Mouse (Mus musculus): ENCODE measurements around the gene Ern1. TPM values are rescaled to one million over a fixed set of nuclear protein-coding genes. Genes with fewer than 3 reads are reported as not detected.

Gene Ern1
- total RNA-seq, 1 experiment: 7.4 TPM

DNA sequence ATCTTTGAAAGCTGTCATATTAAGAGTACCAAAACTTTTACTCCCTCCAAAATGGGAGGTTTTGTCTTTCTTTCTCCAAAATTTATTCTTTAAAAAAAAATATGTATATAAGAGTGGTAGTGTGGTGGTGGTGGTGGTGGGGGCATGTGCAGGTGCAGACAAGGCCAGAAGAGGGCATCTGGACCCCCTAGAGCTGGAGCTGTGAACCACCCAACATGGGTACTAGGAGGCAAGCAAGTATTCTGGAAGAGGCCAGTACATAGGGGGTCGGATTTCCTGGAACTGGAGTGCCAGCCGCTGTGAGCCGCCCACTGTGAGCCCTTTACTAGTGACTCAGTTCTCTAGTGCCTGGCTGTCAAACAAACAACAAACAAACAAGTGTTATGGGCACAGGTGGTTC lies 34.9 kb upstream of the Ern1 start:
- Histone ChIP-seq H3K9me3 (ENCODE audit: control insufficient read depth, insufficient read depth, low read depth, low read length) (no peaks in the 10 kb centered on the region), H3K36me3 (ENCODE audit: control insufficient read depth, insufficient read depth, low read length, poor library complexity, severe bottlenecking) (peaks cover 2% of the 10 kb centered on the region; the same call in 1 of the 2 replicates), H3K4me3 (ENCODE audit: insufficient read depth in 1 of 2, low read depth in 1 of 2, low read length in 2 of 2, poor library complexity in 1 of 2, severe bottlenecking in 1 of 2) (no peak overlapping the region), H3K4me1 (ENCODE audit: control insufficient read depth in 2 of 2, insufficient read depth in 2 of 2, low read length in 2 of 2, poor library complexity in 1 of 2) (peaks cover 0 to 18% of the 10 kb centered on the region in 2 experiments; a peak in 2 of 4 replicates), H3K27ac (ENCODE audit: insufficient read depth, low read depth, low read length, poor library complexity, severe bottlenecking) (no peak overlapping the region), H3K9ac (ENCODE audit: insufficient read depth, low read depth, low read length, poor library complexity, severe bottlenecking) (no peak overlapping the region)
- TF ChIP-seq HCFC1 (IDR thresholded peaks at IDR 0.05; ENCODE audit: borderline replicate concordance, insufficient read depth, low read length) (no peak), ZNF384 (IDR thresholded peaks at IDR 0.05; ENCODE audit: low read depth, low read length) (no peak), ZC3H11A (IDR thresholded peaks at IDR 0.05; ENCODE audit: borderline replicate concordance, low read depth, low read length) (no peak), MAFK (IDR thresholded peaks at IDR 0.05; ENCODE audit: insufficient read depth, low read depth, low read length) (no peak), CHD2 (IDR thresholded peaks at IDR 0.05; ENCODE audit: low read depth, low read length) (no peak)
- in situ Hi-C loops (cut with MboI; ENCODE audit: low sequenced_read_pairs in 2 of 2, unreplicated experiment in 2 of 2): loop anchor here in 1 of 2 experiments (25.0 kb wide), 1 partner anchor 215 kb away; no protein-coding TSS in a partner anchor
- DNase-seq (ENCODE audit: low read depth, low spot score): no peak

DNA sequence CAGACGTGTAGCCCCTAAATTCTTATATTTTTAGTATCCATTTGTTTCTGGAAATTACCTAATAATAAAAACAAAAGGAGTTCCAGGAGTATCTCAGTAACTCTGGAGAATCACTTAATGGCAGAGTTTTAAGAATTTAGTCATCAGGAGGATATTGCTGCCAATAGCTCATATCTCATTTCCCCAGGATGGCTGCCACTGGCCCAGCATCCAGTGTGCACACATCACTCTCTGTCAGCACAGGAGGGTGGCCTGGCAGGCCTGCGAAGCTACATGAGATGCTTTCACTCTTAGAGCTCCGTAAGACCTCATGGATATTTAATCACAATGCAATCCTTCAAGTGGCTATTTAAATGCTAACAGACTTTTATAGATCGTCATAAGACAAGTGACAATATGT lies 34.0 kb upstream of the Ern1 start:
- Histone ChIP-seq H3K4me3 (ENCODE audit: insufficient read depth in 1 of 2, low read depth in 1 of 2, low read length in 2 of 2, poor library complexity in 1 of 2, severe bottlenecking in 1 of 2) (no peak overlapping the region), H3K36me3 (ENCODE audit: control insufficient read depth, insufficient read depth, low read length, poor library complexity, severe bottlenecking) (peaks cover 2% of the 10 kb centered on the region; the same call in 1 of the 2 replicates), H3K4me1 (ENCODE audit: control insufficient read depth in 2 of 2, insufficient read depth in 2 of 2, low read length in 2 of 2, poor library complexity in 1 of 2) (peaks cover 0 to 25% of the 10 kb centered on the region in 2 experiments; a peak in 2 of 4 replicates), H3K27ac (ENCODE audit: insufficient read depth, low read depth, low read length, poor library complexity, severe bottlenecking) (no peak overlapping the region), H3K9me3 (ENCODE audit: control insufficient read depth, insufficient read depth, low read depth, low read length) (no peaks in the 10 kb centered on the region), H3K9ac (ENCODE audit: insufficient read depth, low read depth, low read length, poor library complexity, severe bottlenecking) (no peak overlapping the region)
- TF ChIP-seq ZNF384 (IDR thresholded peaks at IDR 0.05; ENCODE audit: low read depth, low read length): no peak
- TF ChIP-seq HCFC1 (IDR thresholded peaks at IDR 0.05; ENCODE audit: borderline replicate concordance, insufficient read depth, low read length): no peak
- TF ChIP-seq MAFK (IDR thresholded peaks at IDR 0.05; ENCODE audit: insufficient read depth, low read depth, low read length): no peak
- no peak for TF ChIP-seq ZC3H11A (IDR thresholded peaks at IDR 0.05; ENCODE audit: borderline replicate concordance, low read depth, low read length)
- no peak for TF ChIP-seq CHD2 (IDR thresholded peaks at IDR 0.05; ENCODE audit: low read depth, low read length)
- in situ Hi-C loops (cut with MboI; ENCODE audit: low sequenced_read_pairs in 2 of 2, unreplicated experiment in 2 of 2): loop anchor here in 1 of 2 experiments (25.0 kb wide), 1 partner anchor 216 kb away; no protein-coding TSS in a partner anchor
- no peak for DNase-seq (ENCODE audit: low read depth, low spot score)

DNA sequence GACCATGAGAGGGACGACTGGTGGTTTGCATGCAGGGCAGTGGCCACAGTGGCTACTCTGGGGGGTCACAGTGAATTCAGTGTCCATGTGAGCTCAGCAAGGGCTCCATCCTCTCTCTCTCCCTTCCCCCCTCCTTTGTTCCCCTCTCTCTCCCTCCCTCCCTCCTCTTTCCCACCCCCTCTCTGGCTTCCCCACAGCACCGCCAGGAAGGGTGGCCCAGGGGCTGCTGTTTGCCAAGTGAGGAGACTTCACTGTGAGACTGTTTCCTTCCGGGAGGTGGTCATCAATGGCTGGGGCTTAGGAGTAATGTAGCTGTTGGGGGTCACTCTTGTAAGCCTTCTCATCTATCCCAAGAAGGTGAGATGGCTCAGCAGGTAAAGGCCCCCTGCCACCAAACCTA lies 32.8 kb upstream of the Ern1 start:
- DNase-seq (ENCODE audit: low read depth, low spot score): no peak
- Histone ChIP-seq H3K9ac (ENCODE audit: insufficient read depth, low read depth, low read length, poor library complexity, severe bottlenecking) (no peak overlapping the region; the same call in 1 of the 2 replicates), H3K4me1 (ENCODE audit: control insufficient read depth in 2 of 2, insufficient read depth in 2 of 2, low read length in 2 of 2, poor library complexity in 1 of 2) (peaks cover 0 to 27% of the 10 kb centered on the region in 2 experiments; a peak in 2 of 4 replicates), H3K9me3 (ENCODE audit: control insufficient read depth, insufficient read depth, low read depth, low read length) (no peaks in the 10 kb centered on the region), H3K4me3 (ENCODE audit: insufficient read depth in 1 of 2, low read depth in 1 of 2, low read length in 2 of 2, poor library complexity in 1 of 2, severe bottlenecking in 1 of 2) (no peak overlapping the region), H3K36me3 (ENCODE audit: control insufficient read depth, insufficient read depth, low read length, poor library complexity, severe bottlenecking) (no peaks in the 10 kb centered on the region), H3K27ac (ENCODE audit: insufficient read depth, low read depth, low read length, poor library complexity, severe bottlenecking) (no peak overlapping the region)
- TF ChIP-seq MAFK (IDR thresholded peaks at IDR 0.05; ENCODE audit: insufficient read depth, low read depth, low read length) (no peak), HCFC1 (IDR thresholded peaks at IDR 0.05; ENCODE audit: borderline replicate concordance, insufficient read depth, low read length) (no peak), ZNF384 (IDR thresholded peaks at IDR 0.05; ENCODE audit: low read depth, low read length) (no peak), CHD2 (IDR thresholded peaks at IDR 0.05; ENCODE audit: low read depth, low read length) (no peak), ZC3H11A (IDR thresholded peaks at IDR 0.05; ENCODE audit: borderline replicate concordance, low read depth, low read length) (no peak)
- in situ Hi-C loops (cut with MboI; ENCODE audit: low sequenced_read_pairs in 2 of 2, unreplicated experiment in 2 of 2): loop anchor here in 1 of 2 experiments (25.0 kb wide), 1 partner anchor 217 kb away; no protein-coding TSS in a partner anchor

DNA sequence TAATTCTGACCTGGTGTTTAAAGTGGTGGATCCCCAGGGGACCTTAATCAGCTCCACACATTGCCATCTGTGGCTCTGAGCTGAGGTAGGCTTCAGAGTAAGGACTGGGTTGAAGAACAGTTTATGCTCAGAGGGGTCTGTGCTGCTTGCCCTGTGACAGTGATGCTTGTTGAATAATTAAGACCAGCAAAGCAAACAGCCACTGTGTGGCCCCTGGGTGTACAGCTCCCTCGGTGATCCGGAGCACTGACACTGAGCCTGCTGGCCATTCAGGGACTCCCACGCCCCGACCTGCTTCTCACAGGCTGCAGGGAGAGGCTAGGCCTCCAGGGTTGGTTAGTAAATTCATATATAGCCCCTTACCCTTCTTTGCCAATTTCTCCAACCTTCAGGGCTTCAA lies 31.9 kb upstream of the Ern1 start:
- no peak overlapping the region for H3K4me3 ChIP-seq (ENCODE audit: insufficient read depth in 1 of 2, low read depth in 1 of 2, low read length in 2 of 2, poor library complexity in 1 of 2, severe bottlenecking in 1 of 2)
- H3K9ac ChIP-seq (ENCODE audit: insufficient read depth, low read depth, low read length, poor library complexity, severe bottlenecking): no peak overlapping the region
- in situ Hi-C loops (cut with MboI; ENCODE audit: low sequenced_read_pairs in 2 of 2, unreplicated experiment in 2 of 2): loop anchor here (5.0 to 25.0 kb wide), 3 partner anchors 108 to 235 kb away; partner anchors contain the start of genes Milr1 (in 1 of the 2) and Pecam1 (in 1 of the 2)
- no peaks in the 10 kb centered on the region for H3K36me3 ChIP-seq (ENCODE audit: control insufficient read depth, insufficient read depth, low read length, poor library complexity, severe bottlenecking)
- TF ChIP-seq CHD2 (IDR thresholded peaks at IDR 0.05; ENCODE audit: low read depth, low read length): no peak
- no peak for TF ChIP-seq HCFC1 (IDR thresholded peaks at IDR 0.05; ENCODE audit: borderline replicate concordance, insufficient read depth, low read length)
- no peak for TF ChIP-seq ZC3H11A (IDR thresholded peaks at IDR 0.05; ENCODE audit: borderline replicate concordance, low read depth, low read length)
- no peak for TF ChIP-seq ZNF384 (IDR thresholded peaks at IDR 0.05; ENCODE audit: low read depth, low read length)
- no peak for TF ChIP-seq MAFK (IDR thresholded peaks at IDR 0.05; ENCODE audit: insufficient read depth, low read depth, low read length)
- no peak overlapping the region for H3K27ac ChIP-seq (ENCODE audit: insufficient read depth, low read depth, low read length, poor library complexity, severe bottlenecking)
- H3K9me3 ChIP-seq (ENCODE audit: control insufficient read depth, insufficient read depth, low read depth, low read length): no peaks in the 10 kb centered on the region
- no peak for DNase-seq (ENCODE audit: low read depth, low spot score)
- H3K4me1 ChIP-seq (ENCODE audit: control insufficient read depth in 2 of 2, insufficient read depth in 2 of 2, low read length in 2 of 2, poor library complexity in 1 of 2): peaks cover 0 to 27% of the 10 kb centered on the region in 2 experiments; a peak in 2 of 4 replicates
